7 mouse cellular contexts compared by ENCODE assay signal in genomic region chr4:83524456-83524842, GRCm38 (mm10). TPM values are rescaled to one million over a fixed set of nuclear protein-coding genes. Genes with fewer than 3 reads are reported as not detected.
DNase-seq lines count a peak whose midpoint lies in the region; ATAC-seq and TF ChIP-seq lines count a peak whose summit lies in the region.

No protein-coding gene starts in this region.

- H3K9me3 ChIP-seq in lung, embryonic 15.5 days = no peaks in the 10 kb centered on the region
- no peaks in the 10 kb centered on the region for H3K9me3 ChIP-seq in embryonic facial prominence, embryonic 15.5 days (replicated peaks)
- H3K9me3 ChIP-seq in limb, embryonic 11.5 days (ENCODE audit: control insufficient read depth, low read length) = no peaks in the 10 kb centered on the region

- no peak for ATAC-seq in lung, embryonic 15.5 days (ENCODE audit: borderline replicate concordance, extremely low read depth, low FRiP score, low TSS enrichment)
- ATAC-seq in embryonic facial prominence, embryonic 15.5 days (ENCODE audit: insufficient number of reproducible peaks, low FRiP score, low TSS enrichment, low read depth) = no peak
- no peak for ATAC-seq in limb, embryonic 11.5 days (ENCODE audit: insufficient number of reproducible peaks, low FRiP score, low TSS enrichment, low read depth)

- H3K27me3 ChIP-seq in lung, embryonic 15.5 days = no peaks in the 10 kb centered on the region
- H3K27me3 ChIP-seq in embryonic facial prominence, embryonic 15.5 days = no peaks in the 10 kb centered on the region
- H3K27me3 ChIP-seq in limb, embryonic 11.5 days (ENCODE audit: control insufficient read depth, insufficient read depth, low read length) = no peaks in the 10 kb centered on the region

- H3K36me3 ChIP-seq in lung, embryonic 15.5 days = no peaks in the 10 kb centered on the region
- H3K36me3 ChIP-seq in embryonic facial prominence, embryonic 15.5 days = no peaks in the 10 kb centered on the region
- H3K36me3 ChIP-seq in limb, embryonic 11.5 days (ENCODE audit: control insufficient read depth, insufficient read depth, low read length) = no peaks in the 10 kb centered on the region

- TF ChIP-seq POLR2A in olfactory bulb, adult 2 months (IDR thresholded peaks at IDR 0.05; ENCODE audit: insufficient read depth, low read depth, low read length) = no peak

- DNase-seq in lung, postnatal 25 days (ENCODE audit: low spot score) = no peak
- DNase-seq in limb, embryonic 11.5 days (ENCODE audit: low spot score) = no peak
- no peak for DNase-seq in gastrocnemius, postnatal 10 days
- DNase-seq in kidney, postnatal 36 days = no peak

- H3K4me1 ChIP-seq in lung, embryonic 15.5 days = peaks cover 13% of the 10 kb centered on the region
- peaks cover 9% of the 10 kb centered on the region; the same call in 1 of the 2 replicates for H3K4me1 ChIP-seq in embryonic facial prominence, embryonic 15.5 days
- H3K4me1 ChIP-seq in limb, embryonic 11.5 days (ENCODE audit: control insufficient read depth, insufficient read depth, low read length) = peaks cover 10% of the 10 kb centered on the region
- H3K4me1 ChIP-seq in olfactory bulb, adult 2 months (ENCODE audit: control insufficient read depth, insufficient read depth, low read length) = no peaks in the 10 kb centered on the region; the same call in 1 of the 2 replicates

- TF ChIP-seq CTCF in olfactory bulb, adult 2 months (IDR thresholded peaks at IDR 0.05; ENCODE audit: insufficient read depth, low read depth, low read length) = no peak

- peak overlapping the region; percentile 88; the same call in 1 of the 2 replicates for H3K27ac ChIP-seq in lung, embryonic 15.5 days
- peak overlapping the region; percentile 96 for H3K27ac ChIP-seq in embryonic facial prominence, embryonic 15.5 days (replicated peaks)
- H3K27ac ChIP-seq in limb, embryonic 11.5 days (replicated peaks; ENCODE audit: low read depth, low read length) = peak overlapping the region; percentile 86
- peak overlapping the region; percentile 91 for H3K27ac ChIP-seq in olfactory bulb, adult 2 months (ENCODE audit: insufficient read depth, low read depth, low read length)

- H3K9ac ChIP-seq in lung, embryonic 15.5 days = peak overlapping the region; percentile 65
- peak overlapping the region; percentile 76; the same call in 1 of the 2 replicates for H3K9ac ChIP-seq in embryonic facial prominence, embryonic 15.5 days
- peak overlapping the region; percentile 78 for H3K9ac ChIP-seq in limb, embryonic 11.5 days (ENCODE audit: low read length)

- peak overlapping the region; percentile 84 for H3K4me2 ChIP-seq in lung, embryonic 15.5 days
- H3K4me2 ChIP-seq in embryonic facial prominence, embryonic 15.5 days (replicated peaks) = peak overlapping the region; percentile 85
- peak overlapping the region; percentile 75 for H3K4me2 ChIP-seq in limb, embryonic 11.5 days (ENCODE audit: low read depth, severe bottlenecking)

- H3K4me3 ChIP-seq in lung, embryonic 15.5 days = peak overlapping the region; percentile 71
- peak overlapping the region; percentile 83 for H3K4me3 ChIP-seq in embryonic facial prominence, embryonic 15.5 days (replicated peaks)
- peak overlapping the region; percentile 70 for H3K4me3 ChIP-seq in limb, embryonic 11.5 days (ENCODE audit: low read depth, low read length)
- H3K4me3 ChIP-seq in olfactory bulb, adult 2 months (ENCODE audit: insufficient read depth, low read depth, low read length) = peak overlapping the region; percentile 97

- WGBS in lung, embryonic 15.5 days = 14% methylated on average over 6 of the region's 6 CpGs
- 8% methylated on average over 6 of the region's 6 CpGs for WGBS in embryonic facial prominence, embryonic 15.5 days
- WGBS in limb, embryonic 11.5 days = 15% methylated on average over 6 of the region's 6 CpGs
- 2% methylated on average over 6 of the region's 6 CpGs for WGBS in olfactory bulb, adult 2 months

RNA-seq across cellular contexts. Expression of gene Ccdc171, which starts 0.9 kb away (rescaled TPM):
- 3.0 and 3.6 TPM in 2 replicates for polyA plus RNA-seq in lung, embryonic 15.5 days (2015; fragmentation: Nextera tagmentation; extraction: Ambion mirVana)
- 4.9 and 5.4 TPM in 2 replicates for polyA plus RNA-seq in embryonic facial prominence, embryonic 15.5 days (2015; fragmentation: Nextera tagmentation; extraction: Ambion mirVana)
- polyA plus RNA-seq in limb, embryonic 11.5 days (2014; fragmentation: Nextera tagmentation; extraction: Ambion mirVana) = 5.2 and 5.9 TPM in 2 replicates
- not detected in 2 replicates for polyA plus RNA-seq in olfactory bulb, adult 2 months (2012; ENCODE audit: insufficient read depth, insufficient read length, low replicate concordance, missing spikeins)
- total RNA-seq in gastrocnemius, postnatal 10 days (2021) = 1 to 10 TPM; 1.0 to 1.2 TPM

RNA-seq across cellular contexts. Expression of gene Psip1, which starts 38.2 kb away (rescaled TPM):
- polyA plus RNA-seq in lung, embryonic 15.5 days (2015; fragmentation: Nextera tagmentation; extraction: Ambion mirVana) = 113 and 119 TPM in 2 replicates
- polyA plus RNA-seq in embryonic facial prominence, embryonic 15.5 days (2015; fragmentation: Nextera tagmentation; extraction: Ambion mirVana) = 127 and 138 TPM in 2 replicates
- 313 and 341 TPM in 2 replicates for polyA plus RNA-seq in limb, embryonic 11.5 days (2014; fragmentation: Nextera tagmentation; extraction: Ambion mirVana)
- 311 TPM in 1 of 2 replicates, not detected in the other for polyA plus RNA-seq in olfactory bulb, adult 2 months (2012; ENCODE audit: insufficient read depth, insufficient read length, low replicate concordance, missing spikeins)
- 10 to 100 TPM; 31.8 to 37.5 TPM for total RNA-seq in gastrocnemius, postnatal 10 days (2021)
